Mouse (Mus musculus) E14TG2a.4 (cell line): ENCODE measurements around the gene Mier1.

ENCODE experiments used
- CTCF ChIP-seq: conservative IDR thresholded peaks from 2 replicates; pipeline ENCODE4 v1.5.1; 2014; ENCODE audit warnings: low read length
- POU5F1 ChIP-seq: IDR thresholded peaks from 2 replicates; pipeline ENCODE4 v1.6.1; 2014; ENCODE audit warnings: low read length, borderline replicate concordance

GRCm38 (mm10) chr4:103120028-103120384, 5.8 kb downstream of the Mier1 start:
- TF ChIP-seq CTCF (no peak), POU5F1 (no peak)
